Mouse (Mus musculus) T-helper 1 cell (primary cell): ENCODE measurements around the gene Rptor.

ENCODE experiments used
- in situ Hi-C: fragments of 300-600 bp; cut with MboI, MseI; formaldehyde crosslinking; loops from one replicate; pipeline ENCODE4 v1.15.1; 2025; ENCODE audit warnings: high pct_unique_total_duplicates

The Rptor gene

DNA sequence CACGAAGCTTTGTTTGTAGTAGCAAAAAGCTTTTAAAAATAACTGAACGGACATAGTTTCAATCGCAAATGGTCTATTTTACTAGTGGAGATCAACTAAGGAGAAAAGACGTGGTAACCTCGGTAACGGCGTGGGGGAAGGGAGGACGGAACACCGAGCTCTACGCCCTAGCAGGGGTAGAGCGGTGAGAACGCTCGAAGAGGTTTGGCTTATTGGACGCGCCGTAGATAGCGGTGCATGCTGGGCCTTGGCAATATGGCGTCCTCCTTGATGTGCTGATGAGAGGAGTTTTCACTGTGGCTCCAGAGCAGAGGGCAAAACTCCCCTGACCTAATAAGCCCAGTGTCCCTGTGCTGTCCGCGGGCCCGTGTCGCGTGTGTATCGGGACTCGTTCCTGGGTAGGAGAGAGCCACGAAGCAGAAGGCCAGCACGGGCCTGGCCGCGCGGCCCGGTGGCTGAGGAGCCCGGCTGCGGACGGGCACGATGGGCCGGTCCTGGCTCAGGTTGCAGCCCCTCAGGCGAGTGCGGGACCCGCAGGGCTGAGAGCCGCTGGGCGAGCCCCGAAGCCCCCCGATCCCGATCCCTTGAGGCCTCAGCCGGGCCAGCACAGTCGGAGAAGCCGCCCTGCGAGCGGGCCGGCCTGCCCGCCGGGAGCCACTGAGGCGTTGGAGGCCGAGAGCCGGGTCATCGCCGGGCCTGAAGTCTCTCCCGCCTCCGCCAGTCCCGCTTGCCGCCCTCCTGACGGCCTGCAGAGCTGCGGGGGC lies at the start of gene Rptor:
Gene Rptor, plus strand, starts transcription at position 143 of the 764 bp plus-strand sequence.
- in situ Hi-C loops: no loop called here

DNA sequence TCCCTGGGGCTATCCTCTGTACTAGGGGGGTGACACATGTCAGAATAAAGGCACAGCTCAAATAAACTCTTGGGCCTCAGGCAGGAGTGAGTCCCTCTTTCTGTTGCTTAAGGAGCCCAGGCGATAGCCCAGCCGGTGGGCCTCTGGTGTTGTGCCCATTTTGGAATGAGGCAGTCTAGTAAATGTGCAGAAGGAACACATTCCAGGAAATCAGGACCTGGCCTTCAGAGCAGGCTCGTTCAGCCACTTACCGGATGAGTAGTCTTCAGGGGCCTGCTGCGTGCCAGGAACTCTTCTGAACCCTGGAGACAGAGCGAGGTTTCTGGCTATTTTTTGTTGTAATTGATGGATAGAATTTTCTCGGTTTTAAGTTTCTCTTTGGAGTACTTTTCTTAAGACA lies 48.0 kb upstream of the Rptor start:
- in situ Hi-C loops: no loop called here

DNA sequence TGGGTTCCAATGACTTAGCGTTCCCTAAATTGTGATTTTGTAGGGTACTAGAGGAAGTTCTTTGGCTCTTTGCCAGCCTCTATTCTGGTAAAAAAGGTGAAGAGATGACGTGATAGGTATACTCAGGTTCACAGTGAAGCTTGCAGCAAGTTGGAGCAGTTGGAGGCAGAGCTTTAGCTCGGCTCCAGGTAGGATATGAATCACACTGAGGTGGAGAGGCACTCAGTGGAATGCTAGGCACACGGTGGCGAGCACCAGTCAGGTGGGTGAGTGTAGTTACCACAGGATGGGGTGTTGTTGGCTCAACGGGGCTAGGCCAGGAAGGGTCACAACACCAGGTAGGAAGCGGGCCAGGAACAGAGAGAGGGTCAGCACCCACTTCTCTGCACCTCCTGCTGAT lies 47.5 kb upstream of the Rptor start:
- in situ Hi-C loops: no loop called here

DNA sequence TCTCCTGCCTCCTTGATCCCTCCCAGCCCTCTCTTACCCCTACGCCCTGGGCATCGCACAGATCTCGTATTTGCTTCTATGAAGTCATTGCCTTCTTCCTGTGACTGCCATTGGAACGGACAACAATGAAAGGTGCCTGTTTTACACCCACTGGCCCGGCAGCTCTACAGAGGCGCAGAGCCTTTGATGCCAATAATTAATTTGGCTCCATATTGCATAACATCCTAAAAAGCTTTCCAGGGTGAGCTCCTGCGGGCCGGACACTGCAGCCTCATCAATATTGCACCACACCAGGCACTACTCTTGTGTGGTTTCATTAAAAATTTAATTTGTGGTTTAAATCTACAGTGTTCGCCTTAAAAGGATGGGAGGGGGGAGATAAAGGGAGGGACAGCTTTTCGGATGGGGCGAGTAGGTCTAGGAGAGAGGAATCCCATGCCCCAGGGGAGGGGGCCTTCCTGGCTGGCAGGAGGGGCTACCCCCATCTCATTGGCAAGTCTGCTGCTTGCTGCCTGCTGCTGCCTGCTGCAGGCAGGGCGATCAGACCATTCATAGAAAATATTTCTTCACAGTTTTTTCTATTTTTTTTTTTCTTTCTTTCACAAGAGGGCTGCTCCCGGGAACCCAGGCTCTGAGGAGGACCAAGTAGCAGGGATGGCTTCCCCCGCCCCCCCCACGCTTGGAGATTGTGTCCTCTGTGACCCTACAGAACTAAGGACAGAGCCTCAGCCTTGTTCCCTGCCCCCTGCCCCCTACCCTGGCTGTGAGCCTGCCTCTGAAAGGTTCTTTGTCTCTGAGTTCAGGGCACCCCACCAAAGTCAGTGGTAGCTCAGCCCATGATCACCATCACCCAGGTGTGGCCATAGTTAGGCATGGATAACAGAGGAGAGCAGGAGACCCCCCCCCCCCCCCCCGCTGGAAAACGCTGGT lies 44.5 kb upstream of the Rptor start:
- in situ Hi-C loops: no loop called here

- in situ Hi-C loops: no loop called here
These were observed 43.7 kb upstream of the Rptor start for GRCm38 (mm10) chr11:119558870-119559610.

DNA sequence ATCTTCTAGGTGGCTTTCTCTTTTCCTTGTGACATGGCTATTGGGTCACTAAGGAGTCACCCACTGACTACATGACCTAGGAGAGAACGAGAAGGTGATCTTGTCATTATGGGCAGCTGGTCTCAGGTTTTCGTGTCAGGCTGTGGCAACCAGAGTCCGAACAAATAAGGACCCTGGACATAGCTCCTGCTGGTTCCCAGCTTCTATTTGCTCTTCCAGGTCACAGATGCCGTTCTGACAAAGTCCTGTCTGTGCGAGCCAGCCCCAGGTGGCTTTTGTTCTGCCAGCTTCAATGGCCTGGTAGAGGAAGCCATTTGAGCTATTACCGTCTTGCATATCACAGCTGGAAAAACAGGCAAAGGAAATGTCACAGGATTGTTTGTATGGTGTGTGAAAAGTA lies 40.4 kb upstream of the Rptor start:
- in situ Hi-C loops: no loop called here

- in situ Hi-C loops: no loop called here
These were observed 39.5 kb upstream of the Rptor start for GRCm38 (mm10) chr11:119563166-119563565.

DNA sequence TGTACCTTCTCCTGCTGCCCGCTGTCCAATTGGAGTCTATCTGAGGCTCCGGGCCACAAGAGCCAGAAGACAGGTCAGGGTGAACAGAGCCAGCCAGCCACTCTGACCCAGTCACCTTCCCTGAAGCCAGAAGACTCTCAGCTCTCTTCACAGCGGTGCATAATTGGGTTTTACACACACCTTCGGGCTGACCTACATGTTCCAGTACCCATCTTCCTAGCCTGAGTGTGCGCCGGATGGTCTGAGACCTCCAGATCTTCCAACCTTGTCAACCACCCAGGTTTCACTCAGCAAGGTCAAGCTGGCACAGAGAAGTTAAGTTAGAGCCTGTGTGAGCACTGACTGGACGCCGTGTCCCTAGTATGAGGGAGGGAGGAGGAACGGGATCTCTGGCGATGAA lies 38.3 kb upstream of the Rptor start:
- in situ Hi-C loops: no loop called here

DNA sequence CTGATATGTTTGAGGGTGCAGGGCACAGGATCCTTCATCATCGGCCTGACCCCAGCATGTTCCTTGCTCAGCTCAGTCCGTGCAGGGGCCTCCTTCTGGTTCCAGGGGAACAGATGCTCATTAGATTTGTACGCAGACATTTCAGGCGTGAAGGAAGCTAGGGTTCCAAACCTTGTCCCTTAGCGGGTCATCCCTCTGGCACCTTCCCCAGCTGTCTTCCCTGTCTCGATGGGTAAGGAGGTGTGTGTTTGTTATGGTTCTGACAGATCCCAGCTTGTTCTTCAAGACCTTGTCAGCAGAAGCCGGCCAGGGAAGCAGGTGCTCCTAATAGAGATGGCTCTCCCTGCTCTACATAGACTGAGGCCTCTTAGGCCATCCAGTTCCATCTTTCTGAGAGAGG lies 37.7 kb upstream of the Rptor start:
- in situ Hi-C loops: no loop called here

DNA sequence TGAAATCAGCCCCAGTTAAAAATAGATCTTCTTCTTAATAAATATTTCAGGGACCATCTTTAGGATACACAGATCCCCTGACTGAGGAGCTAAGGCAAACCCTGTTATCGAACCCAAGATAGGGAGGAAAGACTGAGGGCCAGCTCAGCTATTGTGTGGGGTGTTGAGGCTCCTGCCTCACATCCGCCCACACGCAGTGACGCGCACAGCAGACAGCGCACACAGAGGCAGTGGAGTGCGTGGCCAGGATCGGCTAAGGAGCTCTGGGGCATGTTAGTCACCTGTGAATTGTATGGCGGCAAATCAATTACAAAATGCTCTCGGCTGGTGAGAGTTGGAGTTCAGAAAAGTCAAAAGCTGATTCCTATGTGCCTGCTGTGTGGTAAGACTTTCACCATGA lies 37.0 kb upstream of the Rptor start:
- in situ Hi-C loops: no loop called here

- in situ Hi-C loops: no loop called here
These were observed 36.5 kb upstream of the Rptor start for GRCm38 (mm10) chr11:119566188-119566587.

- in situ Hi-C loops: no loop called here
These were observed 30.2 kb upstream of the Rptor start for GRCm38 (mm10) chr11:119572316-119573010.

DNA sequence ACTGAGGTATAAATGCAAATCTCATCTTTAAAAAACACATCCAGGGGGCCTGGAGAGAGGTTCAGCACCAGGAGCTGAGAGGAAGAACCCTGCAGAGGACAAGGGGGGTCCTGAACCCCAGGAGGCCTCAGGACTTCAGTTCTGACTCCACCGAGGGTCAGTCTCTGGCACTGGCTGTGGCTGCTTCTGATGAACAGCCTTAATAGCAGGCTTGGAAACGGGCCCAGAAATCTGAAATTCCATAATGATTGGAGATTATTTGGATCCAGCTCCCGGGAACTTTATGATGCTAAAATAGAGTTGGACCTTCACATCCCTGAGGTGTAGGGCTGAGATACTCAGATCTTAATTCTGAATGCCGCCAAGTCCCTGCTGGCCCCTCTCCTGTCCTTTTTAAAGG lies 25.9 kb upstream of the Rptor start:
- in situ Hi-C loops: no loop called here

DNA sequence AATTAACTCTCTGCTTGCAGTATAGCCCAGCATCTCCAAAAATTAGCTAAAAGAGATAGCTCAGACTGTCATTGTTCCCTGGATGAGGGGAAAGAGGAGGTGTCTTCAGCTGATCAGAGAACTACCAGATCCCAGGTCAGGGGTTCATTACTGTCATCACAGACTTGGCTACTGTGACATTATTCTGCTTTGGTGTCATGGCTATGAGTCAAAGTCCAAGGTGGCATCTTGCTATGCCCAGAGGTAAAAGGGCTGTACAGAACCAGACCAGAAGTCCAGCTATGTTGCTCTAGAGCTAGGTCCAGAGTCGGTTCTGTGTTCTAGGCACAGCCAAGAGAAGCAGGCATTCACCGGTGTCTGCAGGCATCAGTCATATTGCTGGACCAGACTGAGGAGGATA lies 25.0 kb upstream of the Rptor start:
- in situ Hi-C loops: no loop called here

GRCm38 (mm10) chr11:119586511-119586910 lies 16.2 kb upstream of the Rptor start:
- in situ Hi-C loops: no loop called here

- in situ Hi-C loops: no loop called here
These were observed 15.6 kb upstream of the Rptor start for GRCm38 (mm10) chr11:119587112-119587511.

GRCm38 (mm10) chr11:119589242-119589641 lies 13.5 kb upstream of the Rptor start:
- in situ Hi-C loops: no loop called here

DNA sequence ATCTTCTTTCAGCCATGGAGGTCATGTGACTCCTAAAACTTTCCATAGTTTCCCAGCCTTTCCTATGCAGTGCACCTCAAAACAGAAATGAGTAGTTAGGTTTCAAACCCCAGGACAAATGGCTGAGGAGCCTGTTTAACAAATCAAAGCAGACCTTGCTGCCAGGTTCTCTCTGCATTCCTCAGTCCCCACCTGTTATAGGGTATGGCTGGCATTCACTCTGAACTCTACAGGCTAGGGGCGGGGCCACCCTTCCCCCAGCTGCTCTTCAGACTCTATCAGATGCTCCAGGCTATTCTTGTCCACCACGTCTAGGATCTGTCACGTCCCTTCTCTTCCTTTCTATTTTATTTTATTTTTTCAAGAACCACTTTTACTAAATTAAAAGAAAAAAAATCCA lies 8.7 kb upstream of the Rptor start:
- in situ Hi-C loops: no loop called here

GRCm38 (mm10) chr11:119598856-119599255 lies 3.8 kb upstream of the Rptor start:
- in situ Hi-C loops: no loop called here

- in situ Hi-C loops: no loop called here
These were observed 2.4 kb upstream of the Rptor start for GRCm38 (mm10) chr11:119600286-119600685.

DNA sequence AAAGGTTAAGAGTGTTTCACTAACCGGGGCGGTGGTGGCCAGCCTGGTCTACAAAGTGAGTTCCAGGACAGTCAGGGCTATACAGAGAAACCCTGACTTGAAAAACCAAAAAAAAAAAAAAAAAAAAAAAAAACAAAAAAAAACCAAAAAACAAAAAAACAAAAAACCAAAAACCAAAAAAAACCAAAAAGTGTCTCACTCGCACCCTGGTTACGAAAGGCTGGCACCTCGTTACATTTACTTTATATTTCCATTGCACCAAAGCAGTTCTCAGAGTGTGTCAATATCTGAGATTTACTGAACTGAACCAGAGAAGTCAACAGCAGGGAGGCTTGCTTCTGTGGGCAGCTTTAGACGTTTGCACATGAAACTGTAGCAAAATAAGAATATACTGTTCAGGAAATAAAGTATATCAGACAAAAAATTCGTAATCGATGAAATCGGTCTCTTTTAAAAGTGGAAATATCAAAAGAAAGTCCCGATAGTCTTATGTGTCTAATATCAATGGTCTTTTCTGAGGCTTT lies 466 bp upstream of the Rptor start:
- in situ Hi-C loops: no loop called here
